Mouse (Mus musculus): ENCODE measurements around the gene Afap1l2. TPM values are rescaled to one million over a fixed set of nuclear protein-coding genes. Genes with fewer than 3 reads are reported as not detected.

The Afap1l2 gene
- polyA plus RNA-seq, 1 experiment from 2014 or later: 18.7 TPM

Other genes starting within 250 kb of the Afap1l2 start
- 22.0 and 23.8 TPM in 2 replicates for gene Ccdc186, start 186.0 kb downstream of the Afap1l2 start, polyA plus RNA-seq (2015; fragmentation: Nextera tagmentation; extraction: Ambion mirVana)
- 0.50 and 0.52 TPM in 2 replicates for gene Tdrd1, start 182.0 kb downstream of the Afap1l2 start, polyA plus RNA-seq (2015; fragmentation: Nextera tagmentation; extraction: Ambion mirVana)
- 1.0 and 1.2 TPM in 2 replicates for gene Vwa2, start 134.0 kb downstream of the Afap1l2 start, polyA plus RNA-seq (2015; fragmentation: Nextera tagmentation; extraction: Ambion mirVana)